Mouse (Mus musculus) lung, adult 2 months (tissue): ENCODE data around the gene Rpl9-ps1.

Source experiments
- CTCF ChIP-seq: fragments of 200-500 bp; IDR thresholded peaks from 2 replicates; pipeline ENCODE4 v1.5.1; 2011; ENCODE audit warnings: mild to moderate bottlenecking, low read length, control low read depth; ENCODE audit not compliant: insufficient read depth
- POLR2A ChIP-seq: fragments of 200-500 bp; IDR thresholded peaks from 2 replicates; pipeline ENCODE4 v1.6.1; 2011; ENCODE audit warnings: low read depth, mild to moderate bottlenecking, control low read depth, low read length, borderline replicate concordance; ENCODE audit errors: extremely low read depth

DNA sequence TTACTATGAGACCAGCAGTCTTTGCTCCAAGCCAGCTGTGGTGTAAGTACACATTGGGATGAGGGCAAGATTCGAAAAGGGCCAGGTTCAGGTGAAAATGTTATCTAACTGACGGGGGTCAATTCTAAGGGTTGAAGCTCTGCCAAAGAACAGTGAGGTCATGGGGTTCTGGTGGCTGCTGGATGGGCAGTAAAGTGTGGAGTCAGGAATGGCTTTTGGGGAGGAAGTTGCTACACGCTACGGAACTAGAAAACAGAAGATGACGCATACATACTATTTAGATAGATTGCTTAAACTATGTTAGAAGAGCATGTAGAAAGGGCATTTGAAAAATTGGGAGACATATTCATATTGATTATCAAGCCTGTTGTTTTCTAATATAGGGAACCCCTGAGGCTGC, 18.1 kb upstream of the Rpl9-ps1 start:
- TF ChIP-seq CTCF (no peak), POLR2A (no peak)
